Mouse (Mus musculus) stomach, embryonic 16.5 days (tissue): ENCODE measurements around the gene Rps18. TPM values are rescaled to one million over a fixed set of nuclear protein-coding genes. Genes with fewer than 3 reads are reported as not detected.
A peak's percentile ranks its signal among the peaks of the same experiment; 100 is the strongest.

Experiments used
- ATAC-seq: fragments of 200-750 bp; cut with Nextera tagmentation; 2 replicates; pipeline ENCODE4 v1.8.0; 2017; ENCODE audit warnings: moderate number of reproducible peaks, moderate TSS enrichment; ENCODE audit not compliant: insufficient read depth, low FRiP score
- H3K27ac ChIP-seq: fragments of 300-500 bp; sonication (generic); 2 replicates; pipeline ENCODE4 v1.5.1; 2014; ENCODE audit warnings: low read length
- H3K27me3 ChIP-seq: fragments of 300-500 bp; sonication (generic); 2 replicates; pipeline ENCODE4 v1.6.1; 2014; ENCODE audit warnings: low read length, control low read depth, mixed read lengths; ENCODE audit not compliant: control insufficient read depth, insufficient read depth
- H3K36me3 ChIP-seq: fragments of 300-500 bp; sonication (generic); 2 replicates; pipeline ENCODE4 v1.6.1; 2014; ENCODE audit warnings: low read length; ENCODE audit not compliant: control insufficient read depth, insufficient read depth
- H3K4me1 ChIP-seq: fragments of 300-500 bp; sonication (generic); 2 replicates; pipeline ENCODE4 v1.6.1; 2014; ENCODE audit warnings: low read length, control low read depth, mixed read lengths; ENCODE audit not compliant: control insufficient read depth, insufficient read depth
- H3K4me2 ChIP-seq: fragments of 300-500 bp; sonication (generic); 2 replicates; pipeline ENCODE4 v1.6.1; 2014; ENCODE audit warnings: low read depth, low read length, mixed read lengths
- H3K4me3 ChIP-seq: fragments of 300-500 bp; sonication (generic); replicated peaks from 2 replicates; pipeline ENCODE4 v1.5.1; 2014; ENCODE audit warnings: mild to moderate bottlenecking, low read length
- H3K9ac ChIP-seq: fragments of 300-500 bp; sonication (generic); 2 replicates; pipeline ENCODE4 v1.6.1; 2014; ENCODE audit warnings: low read length
- H3K9me3 ChIP-seq: fragments of 300-500 bp; sonication (generic); replicated peaks from 2 replicates; pipeline ENCODE4 v1.6.1; 2016; ENCODE audit warnings: low read length, control low read depth; ENCODE audit not compliant: control insufficient read depth
- WGBS: fragments of 180-500 bp; shearing (Covaris S2); extraction: QIAGEN DNeasy Blood & Tissue Kit; methylation state at CpG from one replicate; pipeline ENCODE4 v1.1.7; 2014; 5-methylcytosine and 5-hydroxymethylcytosine counted together
- polyA plus RNA-seq: library from polyadenylated mRNA; unstranded; fragments of >200 nt; fragmentation: Nextera tagmentation; extraction: Ambion mirVana; gene quantifications from 2 replicates; pipeline ENCODE4 v1.2.1, GENCODE M21; 2015

Rps18 gene
- polyA plus RNA-seq, 1 experiment from 2014 or later, result 1,631 TPM

GRCm38 (mm10) chr17:33972691-33973090 is 16.9 kb upstream of the Rps18 start:
- Histone ChIP-seq H3K9me3 (no peaks in the 10 kb centered on the region), H3K4me3 (no peak overlapping the region), H3K9ac (no peak overlapping the region), H3K4me1 (no peaks in the 10 kb centered on the region), H3K36me3 (no peaks in the 10 kb centered on the region), H3K4me2 (no peak overlapping the region), H3K27ac (no peak overlapping the region), H3K27me3 (peaks cover 7% of the 10 kb centered on the region; the same call in 1 of the 2 replicates)
- 0% methylated on average over 1 of the region's 1 CpGs for WGBS
- no peak for ATAC-seq

- WGBS, result 71% methylated on average over 4 of the region's 4 CpGs
- Histone ChIP-seq H3K4me2 (no peak overlapping the region), H3K4me1 (no peaks in the 10 kb centered on the region)
Measured at GRCm38 (mm10) chr17:33969394-33969793, 13.6 kb upstream of the Rps18 start.

GRCm38 (mm10) chr17:33968927-33969326 is 13.1 kb upstream of the Rps18 start:
- no peak overlapping the region for H3K27ac ChIP-seq

More at GRCm38 (mm10) chr17:33969394-33969793, 13.6 kb upstream of the Rps18 start:
- no peaks in the 10 kb centered on the region for H3K27me3 ChIP-seq
- no peaks in the 10 kb centered on the region for H3K9me3 ChIP-seq
- ATAC-seq, result no peak
- no peak overlapping the region for H3K9ac ChIP-seq
- no peak overlapping the region for H3K4me3 ChIP-seq
- H3K27ac ChIP-seq, result no peak overlapping the region
- H3K36me3 ChIP-seq, result no peaks in the 10 kb centered on the region

GRCm38 (mm10) chr17:33968489-33968888 is 12.7 kb upstream of the Rps18 start:
- ATAC-seq, result peak; percentile 54; the same call in 1 of the 2 replicates
- no peak overlapping the region for H3K4me2 ChIP-seq
- no peaks in the 10 kb centered on the region for H3K27me3 ChIP-seq
- no peak overlapping the region for H3K4me3 ChIP-seq
- H3K4me1 ChIP-seq, result no peaks in the 10 kb centered on the region
- no peaks in the 10 kb centered on the region for H3K9me3 ChIP-seq
- no peaks in the 10 kb centered on the region for H3K36me3 ChIP-seq
- WGBS, result 4% methylated on average over 9 of the region's 9 CpGs
- H3K9ac ChIP-seq, result no peak overlapping the region
- no peak overlapping the region for H3K27ac ChIP-seq

More at GRCm38 (mm10) chr17:33968927-33969326, 13.1 kb upstream of the Rps18 start:
- no peaks in the 10 kb centered on the region for H3K4me1 ChIP-seq
- no peaks in the 10 kb centered on the region for H3K36me3 ChIP-seq
- ATAC-seq, result no peak
- H3K4me3 ChIP-seq, result no peak overlapping the region
- no peaks in the 10 kb centered on the region for H3K9me3 ChIP-seq
- H3K27me3 ChIP-seq, result no peaks in the 10 kb centered on the region
- no peak overlapping the region for H3K9ac ChIP-seq
- H3K4me2 ChIP-seq, result no peak overlapping the region
- WGBS, result 32% methylated on average over 5 of the region's 5 CpGs

- Histone ChIP-seq H3K9me3 (no peaks in the 10 kb centered on the region), H3K4me1 (no peaks in the 10 kb centered on the region), H3K27ac (no peak overlapping the region), H3K9ac (no peak overlapping the region), H3K4me3 (no peak overlapping the region), H3K36me3 (0 out of 2 replicates have a peak, but pooled peaks cover 3% of the 10 kb centered on the region), H3K4me2 (no peak overlapping the region), H3K27me3 (no peaks in the 10 kb centered on the region)
- ATAC-seq, result no peak
- 80% methylated on average over 16 of the region's 16 CpGs for WGBS
Measured at GRCm38 (mm10) chr17:33965846-33966550, 10.2 kb upstream of the Rps18 start.

- 93% methylated on average over 17 of the region's 17 CpGs for WGBS
- Histone ChIP-seq H3K27me3 (no peaks in the 10 kb centered on the region), H3K27ac (no peak overlapping the region), H3K9ac (no peak overlapping the region), H3K4me2 (no peak overlapping the region), H3K4me3 (no peak overlapping the region), H3K9me3 (no peaks in the 10 kb centered on the region), H3K4me1 (no peaks in the 10 kb centered on the region), H3K36me3 (0 out of 2 replicates have a peak, but pooled peaks cover 3% of the 10 kb centered on the region)
- ATAC-seq, result no peak
Measured at GRCm38 (mm10) chr17:33965082-33965845, 9.5 kb upstream of the Rps18 start.

GRCm38 (mm10) chr17:33962876-33963275 is 7.1 kb upstream of the Rps18 start:
- 89% methylated on average over 7 of the region's 7 CpGs for WGBS

GRCm38 (mm10) chr17:33959948-33960347 is 4.1 kb upstream of the Rps18 start:
- H3K36me3 ChIP-seq, result 0 out of 2 replicates have a peak, but pooled peaks cover 15% of the 10 kb centered on the region
- H3K4me2 ChIP-seq, result no peak overlapping the region
- H3K9me3 ChIP-seq, result no peaks in the 10 kb centered on the region
- H3K9ac ChIP-seq, result no peak overlapping the region
- no peak overlapping the region for H3K4me3 ChIP-seq
- H3K4me1 ChIP-seq, result peaks cover 5% of the 10 kb centered on the region
- no peak for ATAC-seq
- no peak overlapping the region for H3K27ac ChIP-seq
- WGBS, result 92% methylated on average over 15 of the region's 15 CpGs
- H3K27me3 ChIP-seq, result no peaks in the 10 kb centered on the region

More at GRCm38 (mm10) chr17:33962876-33963275, 7.1 kb upstream of the Rps18 start:
- 0 out of 2 replicates have a peak, but pooled peaks cover 15% of the 10 kb centered on the region for H3K36me3 ChIP-seq
- no peak overlapping the region for H3K4me2 ChIP-seq
- H3K4me1 ChIP-seq, result no peaks in the 10 kb centered on the region
- no peak overlapping the region for H3K9ac ChIP-seq
- ATAC-seq, result no peak
- H3K9me3 ChIP-seq, result no peaks in the 10 kb centered on the region
- H3K4me3 ChIP-seq, result no peak overlapping the region
- no peaks in the 10 kb centered on the region for H3K27me3 ChIP-seq
- no peak overlapping the region for H3K27ac ChIP-seq

GRCm38 (mm10) chr17:33959135-33959534 is 3.3 kb upstream of the Rps18 start:
- H3K27me3 ChIP-seq, result no peaks in the 10 kb centered on the region
- 0 out of 2 replicates have a peak, but pooled peaks cover 15% of the 10 kb centered on the region for H3K36me3 ChIP-seq
- no peaks in the 10 kb centered on the region for H3K9me3 ChIP-seq
- H3K4me1 ChIP-seq, result peaks cover 10% of the 10 kb centered on the region
- no peak overlapping the region for H3K9ac ChIP-seq
- no peak overlapping the region for H3K4me3 ChIP-seq
- H3K27ac ChIP-seq, result no peak overlapping the region
- no peak for ATAC-seq
- 96% methylated on average over 13 of the region's 13 CpGs for WGBS
- H3K4me2 ChIP-seq, result no peak overlapping the region
